Mouse (Mus musculus): Measurements from ENCODE around the gene Gigyf1. TPM values are rescaled to one million over a fixed set of nuclear protein-coding genes. Genes with fewer than 3 reads are reported as not detected.
A peak's percentile ranks its signal among the peaks of the same experiment; 100 is the strongest.

Gene Gigyf1
- polyA plus RNA-seq, 1 experiment from 2014 or later = 21.1 TPM

DNA sequence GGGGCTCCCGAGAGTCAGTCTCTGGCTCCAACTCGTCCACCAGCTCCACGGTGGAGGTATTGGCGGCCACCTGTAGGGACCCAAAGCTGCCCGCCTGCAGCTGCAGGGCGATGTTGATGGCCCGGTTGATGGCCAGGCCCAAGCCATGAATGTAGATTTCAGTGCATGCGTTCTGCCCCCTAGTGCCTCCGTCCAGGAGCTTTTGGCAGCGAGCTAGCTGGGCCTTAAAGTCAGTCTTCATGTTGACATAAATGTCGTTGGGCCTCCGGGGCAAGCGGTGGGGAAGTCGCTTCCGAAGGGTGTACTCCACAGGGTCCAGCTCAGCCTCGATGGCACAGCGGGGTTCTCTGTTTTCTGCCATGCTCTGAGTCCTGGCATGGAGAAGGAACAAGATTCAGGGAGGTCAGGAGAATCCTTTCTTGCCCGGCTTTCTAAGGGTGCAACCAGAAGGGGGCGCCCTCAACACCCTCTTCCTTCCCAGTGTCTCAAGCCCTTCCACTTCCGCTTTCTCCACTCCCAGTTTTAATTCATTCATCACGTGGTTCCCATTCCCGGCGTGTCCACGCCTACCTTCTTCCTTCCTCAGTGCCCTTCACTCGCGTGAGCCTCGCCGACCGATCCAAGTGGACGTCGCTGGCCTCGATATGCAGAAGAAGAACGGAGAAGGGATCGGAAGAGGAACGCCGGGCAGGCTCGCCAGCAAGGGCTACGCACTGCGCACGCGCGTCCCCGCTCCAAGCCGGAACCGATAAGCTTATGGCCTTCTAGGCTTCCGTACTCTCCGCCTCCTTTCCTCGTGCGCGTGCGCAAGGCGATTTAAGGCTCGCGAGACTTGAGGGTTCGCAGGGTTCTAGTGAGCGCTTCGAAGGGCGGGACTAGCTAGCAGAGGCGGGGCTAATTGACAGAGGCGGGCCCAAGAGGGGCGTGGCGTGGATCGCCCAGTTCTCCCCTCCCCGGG is 16.4 kb upstream of the Gigyf1 start, which contains the start of gene Pop7:
Gene Pop7, minus strand, starts transcription at position 810 of the 958 bp plus-strand sequence.
- Histone ChIP-seq H3K36me3 (peaks cover 8% of the 10 kb centered on the region; the same call in 1 of the 2 replicates), H3K4me2 (replicated peaks) (peak within 1 kb of the TSS; percentile 76), H3K27ac (replicated peaks) (peak within 1 kb of the TSS; percentile 94), H3K4me1 (peaks cover 16% of the 10 kb centered on the region), H3K9ac (replicated peaks) (peak within 1 kb of the TSS; percentile 63), H3K4me3 (peak within 1 kb of the TSS; percentile 64), H3K27me3 (no peaks in the 10 kb centered on the region), H3K9me3 (no peaks in the 10 kb centered on the region)
- ATAC-seq (ENCODE audit: low FRiP score, low read depth) = peak; percentile 93
- 2% methylated on average over 64 of the region's 64 CpGs for WGBS

DNA sequence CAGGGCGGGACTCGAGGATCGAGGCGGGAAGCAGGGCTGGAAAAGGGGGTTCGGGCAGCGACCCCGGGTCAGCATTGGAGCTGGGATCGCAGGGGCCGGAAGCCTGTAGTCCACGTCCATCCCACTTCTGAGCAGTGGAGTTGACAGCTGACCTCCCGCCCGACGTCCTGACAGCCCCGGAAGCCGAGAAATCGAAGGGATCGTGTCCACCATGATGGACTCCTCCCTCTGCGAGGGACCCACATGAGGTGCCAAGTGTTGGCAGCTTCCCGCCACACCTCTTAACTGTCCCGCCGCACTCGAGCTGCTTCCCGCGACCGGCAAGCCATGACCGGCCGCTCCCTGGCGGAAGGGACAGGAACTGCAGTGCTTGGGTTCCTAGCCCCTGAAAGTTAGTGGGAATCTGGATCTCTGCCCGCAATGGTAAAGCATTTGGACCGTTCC is 15.7 kb upstream of the Gigyf1 start:
- peaks cover 8% of the 10 kb centered on the region; the same call in 1 of the 2 replicates for H3K36me3 ChIP-seq
- H3K4me2 ChIP-seq (replicated peaks) = peak overlapping the region; percentile 76
- H3K4me3 ChIP-seq = peak overlapping the region; percentile 64
- H3K4me1 ChIP-seq = peaks cover 16% of the 10 kb centered on the region
- peak overlapping the region; percentile 94 for H3K27ac ChIP-seq (replicated peaks)
- H3K9ac ChIP-seq (replicated peaks) = peak overlapping the region; percentile 63
- H3K27me3 ChIP-seq = no peaks in the 10 kb centered on the region
- peak; percentile 85 for ATAC-seq (ENCODE audit: low FRiP score, low read depth)
- H3K9me3 ChIP-seq = no peaks in the 10 kb centered on the region
- WGBS = under 1% methylated on average over 30 of the region's 30 CpGs

GRCm38 (mm10) chr5:137504041-137504440 is 14.3 kb upstream of the Gigyf1 start:
- ATAC-seq (ENCODE audit: low FRiP score, low read depth) = no peak
- peaks cover 8% of the 10 kb centered on the region; the same call in 1 of the 2 replicates for H3K36me3 ChIP-seq
- no peak overlapping the region for H3K27ac ChIP-seq (replicated peaks)
- 87% methylated on average over 6 of the region's 6 CpGs for WGBS
- no peak overlapping the region for H3K4me3 ChIP-seq
- H3K9ac ChIP-seq (replicated peaks) = no peak overlapping the region
- H3K27me3 ChIP-seq = no peaks in the 10 kb centered on the region; the same call in 1 of the 2 replicates
- H3K4me2 ChIP-seq (replicated peaks) = no peak overlapping the region
- H3K4me1 ChIP-seq = peaks cover 16% of the 10 kb centered on the region
- no peaks in the 10 kb centered on the region for H3K9me3 ChIP-seq

- Histone ChIP-seq H3K27ac (replicated peaks) (peak overlapping the region; percentile 86), H3K4me3 (peak overlapping the region; percentile 90), H3K4me2 (replicated peaks) (peak overlapping the region; percentile 94), H3K4me1 (peaks cover 37% of the 10 kb centered on the region), H3K27me3 (no peaks in the 10 kb centered on the region; the same call in 1 of the 2 replicates), H3K9me3 (no peaks in the 10 kb centered on the region), H3K36me3 (no peaks in the 10 kb centered on the region), H3K9ac (replicated peaks) (peak overlapping the region; percentile 100)
- 9% methylated on average over 9 of the region's 52 CpGs for WGBS
- peak; percentile 80 for ATAC-seq (ENCODE audit: low FRiP score, low read depth)
These were observed 8.3 kb upstream of the Gigyf1 start for GRCm38 (mm10) chr5:137510014-137510501.

DNA sequence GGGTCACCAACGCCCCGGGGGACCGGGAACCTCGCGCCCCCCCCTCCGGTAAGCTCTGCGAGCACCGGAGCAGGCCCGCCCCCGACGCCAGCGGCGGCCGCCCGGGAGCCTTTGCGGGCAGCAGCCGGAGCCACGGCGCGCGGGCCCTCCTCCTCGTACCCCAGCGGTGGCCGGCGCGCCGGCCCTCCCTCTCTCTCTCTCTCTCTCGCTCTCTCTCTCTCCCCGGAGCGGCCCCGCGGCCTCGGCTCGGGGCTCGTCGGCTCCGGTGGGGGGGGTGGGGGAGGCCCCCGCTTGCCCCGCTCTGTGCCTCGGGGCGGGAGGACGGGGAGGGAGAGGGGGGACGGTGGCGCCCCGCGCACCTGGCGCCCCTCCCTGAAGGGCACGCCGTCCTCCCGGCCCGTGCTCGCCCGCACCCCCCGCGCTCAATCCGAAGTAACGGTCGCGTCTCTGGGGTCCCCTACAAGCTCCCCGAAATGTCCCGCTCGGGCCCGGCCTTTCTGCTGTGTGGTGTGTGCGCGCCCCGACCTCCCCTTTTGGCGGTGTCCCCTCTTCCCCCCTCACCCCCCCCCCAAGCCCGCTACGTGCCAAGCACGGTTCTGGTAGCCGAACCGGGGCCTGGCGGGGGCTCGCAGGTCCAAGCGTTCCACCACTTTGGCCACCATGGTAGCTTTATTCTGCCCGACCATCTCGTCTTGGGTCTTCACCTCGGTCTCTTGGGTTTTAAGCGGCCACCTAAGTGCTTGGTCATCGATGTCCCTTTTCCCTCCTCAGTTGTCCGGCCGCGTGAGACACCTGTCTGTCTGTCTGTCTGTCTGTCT is 7.6 kb upstream of the Gigyf1 start:
- WGBS = under 1% methylated on average over 18 of the region's 83 CpGs
- no peaks in the 10 kb centered on the region for H3K36me3 ChIP-seq
- peak; percentile 58 for ATAC-seq (ENCODE audit: low FRiP score, low read depth)
- H3K27me3 ChIP-seq = no peaks in the 10 kb centered on the region; the same call in 1 of the 2 replicates
- H3K9me3 ChIP-seq = no peaks in the 10 kb centered on the region
- peaks cover 37% of the 10 kb centered on the region for H3K4me1 ChIP-seq
- H3K4me3 ChIP-seq = peak overlapping the region; percentile 90
- peak overlapping the region; percentile 94 for H3K4me2 ChIP-seq (replicated peaks)
- H3K9ac ChIP-seq (replicated peaks) = peak overlapping the region; percentile 100
- peak overlapping the region; percentile 86 for H3K27ac ChIP-seq (replicated peaks)

DNA sequence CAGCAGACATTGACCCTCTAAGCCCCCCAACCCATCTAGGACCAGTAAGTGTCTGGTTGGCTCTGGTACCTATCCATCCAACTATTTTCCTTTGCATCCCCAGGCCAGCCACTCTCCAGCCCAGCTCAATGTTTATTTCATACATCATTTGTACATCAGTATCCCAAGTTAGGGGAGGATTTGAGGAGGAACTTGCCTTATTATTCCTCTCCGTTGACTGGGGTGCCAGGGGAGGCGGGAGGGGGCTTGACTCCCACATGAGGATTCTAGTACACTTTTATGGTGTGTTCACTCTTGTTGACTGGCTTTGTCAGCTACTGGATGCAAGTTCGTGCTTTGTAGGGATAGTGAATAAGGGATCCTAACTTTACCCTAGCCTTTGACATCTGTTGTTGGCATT is 6.6 kb upstream of the Gigyf1 start:
- H3K27me3 ChIP-seq = no peaks in the 10 kb centered on the region; the same call in 1 of the 2 replicates
- no peak for ATAC-seq (ENCODE audit: low FRiP score, low read depth)
- WGBS = 61% methylated on average over 3 of the region's 3 CpGs
- peak overlapping the region; percentile 100 for H3K9ac ChIP-seq (replicated peaks)
- peak overlapping the region; percentile 86; the same call in 1 of the 2 replicates for H3K27ac ChIP-seq (replicated peaks)
- H3K36me3 ChIP-seq = no peaks in the 10 kb centered on the region
- peak overlapping the region; percentile 90 for H3K4me3 ChIP-seq
- H3K4me1 ChIP-seq = peaks cover 37% of the 10 kb centered on the region
- peak overlapping the region; percentile 94 for H3K4me2 ChIP-seq (replicated peaks)
- H3K9me3 ChIP-seq = no peaks in the 10 kb centered on the region

DNA sequence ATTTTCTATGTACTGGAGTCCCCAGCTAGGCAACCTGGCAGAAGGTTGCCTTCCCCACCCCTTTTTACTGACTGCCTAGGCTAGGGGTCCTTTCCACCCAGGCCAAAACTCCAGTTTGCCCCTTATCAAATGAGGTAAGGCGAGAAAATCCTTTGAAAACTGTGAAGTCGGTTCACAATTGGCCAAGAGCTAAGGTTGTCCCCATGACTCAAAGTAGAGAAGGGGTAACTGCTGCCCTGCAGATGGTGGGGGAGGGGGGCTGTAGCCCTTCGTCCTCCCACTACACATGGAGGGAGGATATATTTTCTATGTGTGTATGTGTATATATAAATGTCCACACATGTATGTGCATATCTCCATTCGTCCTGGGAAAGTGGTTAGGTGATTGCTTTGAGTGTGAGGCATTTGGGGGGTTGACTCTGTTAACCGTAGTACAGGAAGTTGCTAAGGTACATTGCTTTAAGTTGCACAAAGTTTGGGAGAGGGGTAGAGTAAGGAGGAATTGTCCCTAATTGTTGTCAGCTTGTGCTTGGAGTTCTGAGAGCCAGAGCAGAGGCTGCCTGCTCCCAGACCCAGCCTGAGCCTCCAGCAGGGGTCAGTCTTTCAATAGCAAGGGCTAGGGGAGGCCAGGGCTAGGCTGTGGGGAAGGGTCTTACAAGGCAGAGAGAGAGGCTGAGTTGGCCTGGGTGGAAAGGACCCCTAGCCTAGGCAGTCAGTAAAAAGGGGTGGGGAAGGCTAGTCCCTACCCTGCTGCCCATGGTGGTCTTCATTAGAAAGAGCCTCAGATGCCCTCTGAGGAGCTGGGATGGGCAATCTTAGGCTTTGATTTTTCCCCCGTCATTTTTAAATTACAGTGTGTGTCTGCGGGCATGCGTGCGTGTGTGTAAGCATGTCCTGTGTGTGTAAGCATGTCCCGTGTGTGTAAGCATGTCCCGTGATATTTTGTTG is 5.2 kb upstream of the Gigyf1 start:
- H3K27me3 ChIP-seq = no peaks in the 10 kb centered on the region; the same call in 1 of the 2 replicates
- no peak overlapping the region for H3K27ac ChIP-seq (replicated peaks)
- 82% methylated on average over 11 of the region's 11 CpGs for WGBS
- peak; percentile 55; the same call in 1 of the 2 replicates for ATAC-seq (ENCODE audit: low FRiP score, low read depth)
- H3K9ac ChIP-seq (replicated peaks) = peak overlapping the region; percentile 100; the same call in 1 of the 2 replicates
- H3K4me2 ChIP-seq (replicated peaks) = peak overlapping the region; percentile 94
- no peak overlapping the region for H3K4me3 ChIP-seq
- peaks cover 37% of the 10 kb centered on the region for H3K4me1 ChIP-seq
- H3K36me3 ChIP-seq = peaks cover under 1% of the 10 kb centered on the region; the same call in 1 of the 2 replicates
- H3K9me3 ChIP-seq = no peaks in the 10 kb centered on the region

- WGBS = 84% methylated on average over 12 of the region's 12 CpGs
- no peak overlapping the region for H3K4me3 ChIP-seq
- peaks cover 37% of the 10 kb centered on the region for H3K4me1 ChIP-seq
- no peak for ATAC-seq (ENCODE audit: low FRiP score, low read depth)
- H3K9me3 ChIP-seq = no peaks in the 10 kb centered on the region
- 0 out of 2 replicates have a peak overlapping the region, but pooled peaks have one; percentile 12 for H3K9ac ChIP-seq (replicated peaks)
- H3K27me3 ChIP-seq = no peaks in the 10 kb centered on the region
- peaks cover 11% of the 10 kb centered on the region for H3K36me3 ChIP-seq
- no peak overlapping the region for H3K27ac ChIP-seq (replicated peaks)
- peak overlapping the region; percentile 2; the same call in 1 of the 2 replicates for H3K4me2 ChIP-seq (replicated peaks)
These were observed 4.2 kb upstream of the Gigyf1 start for GRCm38 (mm10) chr5:137513951-137514721.

DNA sequence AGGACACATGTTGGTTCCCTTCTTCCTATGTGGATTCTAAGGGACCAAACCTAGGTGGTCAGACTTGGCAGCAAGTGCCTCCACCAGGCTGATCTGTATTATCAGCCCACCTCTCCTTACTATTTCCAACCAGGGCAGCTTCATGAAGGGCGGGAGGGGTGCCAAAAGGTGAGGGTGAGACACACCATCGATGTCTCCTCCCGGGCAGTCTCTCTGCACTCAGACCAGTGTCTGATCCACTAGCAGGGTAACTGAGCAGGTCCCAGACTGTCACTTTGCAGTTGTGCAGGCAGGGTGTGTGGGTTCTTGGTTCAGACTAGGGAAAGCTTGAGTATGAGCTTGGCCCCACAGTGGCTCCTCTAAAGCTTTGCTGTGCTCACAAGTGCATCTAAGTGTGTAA is 3.5 kb upstream of the Gigyf1 start:
- H3K9me3 ChIP-seq = no peaks in the 10 kb centered on the region
- H3K4me3 ChIP-seq = no peak overlapping the region
- 92% methylated on average over 3 of the region's 3 CpGs for whole genome bisulfite sequencing
- ATAC-seq (ENCODE audit: low FRiP score, low read depth) = no peak
- no peak overlapping the region for H3K4me2 ChIP-seq (replicated peaks)
- H3K36me3 ChIP-seq = peaks cover 18% of the 10 kb centered on the region
- H3K27ac ChIP-seq (replicated peaks) = no peak overlapping the region
- peaks cover 37% of the 10 kb centered on the region for H3K4me1 ChIP-seq
- no peaks in the 10 kb centered on the region for H3K27me3 ChIP-seq
- 0 out of 2 replicates have a peak overlapping the region, but pooled peaks have one; percentile 12 for H3K9ac ChIP-seq (replicated peaks)

Data from midbrain, embryonic 12.5 days (tissue).